Mouse (Mus musculus): ENCODE data around the gene Gpr152.
"Not testable (repeated sequence)": the region's sequence is repeated elsewhere in the genome, so short reads cannot be mapped to it uniquely, and the experiment has no call there.

Gene Gpr152

DNA sequence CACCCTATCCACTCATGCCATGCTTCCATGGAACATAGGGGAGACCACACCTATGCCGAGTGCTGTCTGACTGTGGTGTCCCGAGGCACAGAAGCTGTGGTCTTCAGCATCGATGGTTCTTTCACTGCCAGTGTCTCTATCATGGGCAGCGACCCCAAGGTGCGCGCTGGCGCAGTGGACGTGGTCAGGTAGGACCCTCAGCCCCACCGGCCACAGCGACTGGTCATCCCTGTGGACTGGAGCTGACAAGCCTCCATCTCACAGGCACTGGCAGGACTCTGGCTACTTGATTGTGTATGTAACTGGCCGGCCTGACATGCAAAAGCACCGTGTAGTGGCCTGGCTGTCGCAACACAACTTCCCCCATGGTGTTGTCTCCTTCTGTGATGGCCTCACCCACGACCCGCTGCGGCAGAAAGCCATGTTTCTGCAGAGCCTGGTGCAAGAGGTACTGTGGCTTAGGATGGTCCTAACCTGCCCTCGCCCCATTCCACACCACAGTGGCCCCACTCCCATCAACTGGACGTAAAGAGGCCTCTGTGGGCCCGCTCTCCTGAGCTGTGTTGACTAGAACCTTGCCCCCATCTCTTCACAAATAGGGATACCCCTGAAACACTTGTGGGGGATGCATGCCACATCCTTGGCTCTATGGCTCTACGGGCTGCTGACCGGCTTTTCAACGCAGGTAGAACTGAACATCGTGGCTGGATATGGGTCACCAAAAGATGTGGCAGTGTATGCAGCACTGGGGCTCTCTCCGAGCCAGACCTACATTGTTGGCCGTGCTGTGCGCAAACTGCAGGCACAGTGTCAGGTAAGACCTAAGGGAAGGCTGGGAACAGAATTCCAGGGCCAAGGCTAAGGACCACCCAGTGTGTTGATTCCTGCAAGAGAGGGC lies 27.3 kb upstream of the Gpr152 start:
- no peak for ATAC-seq (ENCODE audit: low TSS enrichment)

DNA sequence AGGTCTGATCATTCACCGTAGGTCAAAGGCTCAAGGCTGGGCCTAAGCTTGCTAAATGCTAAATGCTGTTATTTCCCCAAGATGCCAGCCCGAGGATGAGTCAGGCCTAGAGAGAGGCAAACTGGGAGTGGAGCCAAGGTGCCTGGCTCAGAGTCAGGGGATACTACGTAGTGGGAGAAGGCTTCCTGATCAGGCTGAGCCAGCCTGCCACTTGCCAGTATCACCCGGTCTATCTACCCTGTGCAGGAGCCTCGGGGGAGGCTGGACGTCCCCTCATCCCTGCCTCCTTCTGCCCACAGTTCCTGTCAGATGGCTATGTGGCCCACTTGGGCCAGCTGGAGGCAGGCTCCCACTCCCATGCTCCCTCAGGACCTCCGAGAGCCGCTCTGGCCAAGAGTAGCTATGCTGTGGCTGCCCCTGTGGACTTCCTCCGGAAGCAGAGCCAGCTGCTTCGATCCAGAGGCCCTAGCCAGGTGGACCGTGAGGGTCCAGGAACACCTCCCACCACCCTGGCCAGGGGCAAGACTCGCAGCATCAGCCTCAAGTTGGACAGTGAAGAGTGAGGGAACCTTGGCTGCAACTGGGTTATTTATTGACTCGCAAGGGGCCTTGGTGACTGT lies 26.3 kb upstream of the Gpr152 start:
- peak; percentile 71; the same call in 1 of the 2 replicates for ATAC-seq (ENCODE audit: low TSS enrichment)

DNA sequence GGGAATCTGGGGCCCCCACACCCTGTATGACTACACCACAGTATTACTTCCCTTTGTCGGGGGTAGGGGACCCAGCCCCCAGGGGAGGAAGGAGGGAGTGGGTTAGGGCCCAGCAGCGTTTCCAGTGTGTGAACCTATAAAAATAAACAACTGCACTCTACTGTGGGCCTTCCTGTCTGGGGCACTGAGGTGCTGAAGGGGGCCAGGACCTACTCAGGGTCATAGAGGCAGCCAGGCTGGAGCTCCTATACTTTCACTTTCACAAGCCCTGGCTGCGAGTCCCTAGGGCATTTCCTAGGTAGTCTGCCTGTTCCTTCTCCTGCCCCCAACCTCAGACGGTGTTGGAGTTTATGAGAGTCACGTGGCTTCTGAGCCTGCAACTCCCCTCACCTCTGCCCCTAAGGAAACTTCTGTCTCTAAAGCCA lies 25.8 kb upstream of the Gpr152 start:
- ATAC-seq (ENCODE audit: low TSS enrichment): no peak

DNA sequence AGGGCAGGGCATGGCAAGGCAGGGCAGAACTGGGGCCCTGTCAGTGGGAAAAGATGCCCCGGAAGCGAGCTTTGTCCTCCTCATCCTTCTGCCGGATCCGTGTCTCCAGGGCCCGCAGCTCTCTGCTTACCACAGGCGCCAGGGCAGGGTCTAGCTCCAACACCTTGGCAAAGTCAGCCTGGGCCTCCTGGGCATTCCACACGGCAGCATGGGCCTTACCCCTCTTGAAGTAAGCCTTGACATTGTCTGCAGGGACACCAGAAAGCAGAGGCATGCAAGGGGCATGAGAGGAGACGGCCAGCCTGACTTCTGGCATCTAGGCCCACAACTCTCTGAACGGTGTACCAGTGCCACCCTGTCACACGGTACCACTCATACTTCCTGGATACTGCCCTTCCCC lies 25.0 kb upstream of the Gpr152 start:
- no peak for ATAC-seq (ENCODE audit: low TSS enrichment)

DNA sequence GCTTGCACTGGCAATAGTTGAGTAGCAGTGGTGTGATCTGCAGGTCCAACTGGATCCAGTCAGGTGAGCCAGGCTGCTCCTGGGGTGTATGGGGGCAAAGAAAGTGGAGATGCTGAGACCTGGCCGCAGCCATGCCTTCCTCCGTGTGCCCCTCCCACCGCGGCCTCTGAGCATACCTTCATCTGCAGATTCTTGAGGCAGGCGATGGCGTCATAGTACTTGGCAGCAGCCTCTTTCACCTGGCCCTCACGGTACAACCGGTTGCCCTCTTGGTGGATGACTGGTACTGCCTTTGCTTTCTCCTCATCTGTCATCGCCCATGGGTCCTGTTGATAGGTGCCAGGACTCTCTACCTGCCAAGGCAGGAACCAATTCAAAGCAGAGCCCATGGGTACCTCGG lies 24.4 kb upstream of the Gpr152 start:
- ATAC-seq (ENCODE audit: low TSS enrichment): no peak

DNA sequence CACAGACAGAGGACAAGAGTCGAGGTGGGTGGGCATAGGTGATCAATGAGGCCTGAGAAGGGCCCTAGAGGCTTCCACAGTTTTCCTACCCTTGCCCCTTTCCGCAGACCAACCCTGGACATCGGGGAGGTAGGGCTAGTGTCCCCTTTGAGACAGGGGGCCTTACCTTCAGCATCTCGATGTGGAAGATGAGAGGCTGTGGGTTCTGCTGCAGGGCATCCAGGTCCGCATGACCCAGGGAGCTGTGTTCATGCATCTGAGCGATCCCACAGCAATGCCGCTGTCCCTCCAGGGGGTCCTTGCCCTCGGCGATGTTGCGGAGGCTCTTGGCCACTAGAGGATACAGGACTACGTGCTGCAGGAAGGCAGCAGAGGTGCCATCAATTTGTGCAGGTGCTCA lies 23.8 kb upstream of the Gpr152 start:
- no peak for ATAC-seq (ENCODE audit: low TSS enrichment)

DNA sequence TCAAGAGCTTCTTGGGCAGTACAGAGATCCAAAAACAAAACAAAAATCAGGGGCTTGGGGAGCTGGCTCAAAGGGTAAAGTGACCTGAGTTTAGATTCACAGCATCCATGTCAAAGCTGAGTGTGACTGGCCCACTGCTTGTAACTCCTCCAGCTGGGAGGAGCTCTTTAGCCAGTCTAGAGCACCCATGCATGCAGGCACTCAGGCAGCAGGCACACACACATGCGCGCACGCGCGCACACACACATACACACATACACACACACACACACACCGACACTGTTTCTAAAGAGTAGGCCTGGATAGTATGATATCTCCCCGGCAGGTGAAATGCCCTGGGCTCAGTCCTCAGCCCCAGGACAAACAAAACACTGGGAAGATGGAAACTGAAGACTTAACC lies 22.6 kb upstream of the Gpr152 start:
- ATAC-seq (ENCODE audit: low TSS enrichment): no peak

DNA sequence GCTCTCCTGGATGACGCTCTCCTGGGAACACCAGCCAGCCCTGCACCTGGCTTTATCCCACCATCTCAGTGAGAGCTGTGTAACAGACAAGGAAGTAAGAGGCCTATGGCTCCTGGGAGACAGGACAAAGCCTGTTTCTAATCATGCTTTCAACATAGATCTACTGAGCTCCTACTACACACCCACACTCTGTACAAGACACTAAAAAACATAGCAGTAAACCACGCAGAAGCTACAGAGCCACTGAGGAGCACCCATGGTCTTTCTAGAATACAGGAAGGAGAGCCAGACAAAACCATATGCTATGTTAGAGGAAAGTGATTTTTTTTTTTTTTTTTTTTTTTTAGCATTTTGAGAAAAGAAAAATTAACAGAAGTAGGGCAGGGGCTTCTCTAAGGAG lies 21.2 kb upstream of the Gpr152 start:
- ATAC-seq (ENCODE audit: low TSS enrichment): no peak

DNA sequence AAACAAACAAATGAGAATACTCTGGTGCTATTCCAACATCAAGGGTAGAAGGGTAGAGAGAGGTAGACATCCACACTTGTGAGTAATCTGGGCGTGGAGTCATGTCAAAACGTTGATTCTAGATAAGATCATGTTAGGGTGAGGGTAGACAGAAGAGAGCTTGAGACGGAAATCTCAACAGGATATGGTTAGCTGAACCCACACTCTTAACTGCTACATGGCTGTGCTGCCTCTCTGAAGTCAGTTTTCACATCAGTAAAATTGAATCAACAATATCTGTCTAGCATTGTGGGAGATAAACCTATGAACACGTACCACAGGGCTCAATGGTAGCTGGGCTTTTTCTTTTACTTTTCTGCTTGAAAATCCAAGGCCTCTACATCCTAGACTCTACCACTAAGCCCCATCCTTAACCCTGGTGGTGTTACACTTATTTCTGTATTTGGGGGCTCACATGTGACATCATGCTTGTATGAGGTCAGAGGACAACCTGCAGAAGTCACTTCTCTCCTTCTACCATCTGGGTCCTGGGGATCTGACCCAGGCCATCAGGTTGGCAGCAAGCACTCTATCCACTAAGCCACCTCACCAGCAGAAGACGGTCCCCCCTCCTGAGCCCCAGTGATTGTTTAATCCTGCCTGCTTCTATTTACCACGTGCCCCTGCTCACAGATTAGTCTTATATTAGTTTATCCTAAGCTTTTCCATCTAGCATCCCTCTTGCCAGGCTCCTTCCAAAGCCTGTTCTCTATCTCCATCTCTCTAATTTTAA lies 19.7 kb upstream of the Gpr152 start:
- no peak for ATAC-seq (ENCODE audit: low TSS enrichment)

DNA sequence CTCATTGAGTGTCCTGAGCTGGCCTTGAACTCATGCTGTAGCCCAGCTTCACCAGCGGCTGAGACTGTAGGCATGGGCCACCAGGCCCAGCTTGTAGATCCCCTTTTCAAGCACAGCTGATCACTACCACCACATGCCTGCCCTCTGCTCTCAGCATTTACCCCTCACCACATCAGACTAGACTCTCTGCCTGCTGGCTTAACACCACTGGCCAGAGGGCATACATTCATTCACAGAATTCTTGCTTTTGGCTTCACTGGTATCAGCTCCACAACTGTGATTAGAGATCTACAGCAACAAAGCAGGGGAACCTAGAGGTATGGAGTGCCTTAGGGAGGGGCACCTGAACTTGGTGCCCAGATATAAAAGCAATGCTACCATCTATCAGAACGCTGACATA lies 19.1 kb upstream of the Gpr152 start:
- peak; percentile 4; the same call in 1 of the 2 replicates for ATAC-seq (ENCODE audit: low TSS enrichment)

DNA sequence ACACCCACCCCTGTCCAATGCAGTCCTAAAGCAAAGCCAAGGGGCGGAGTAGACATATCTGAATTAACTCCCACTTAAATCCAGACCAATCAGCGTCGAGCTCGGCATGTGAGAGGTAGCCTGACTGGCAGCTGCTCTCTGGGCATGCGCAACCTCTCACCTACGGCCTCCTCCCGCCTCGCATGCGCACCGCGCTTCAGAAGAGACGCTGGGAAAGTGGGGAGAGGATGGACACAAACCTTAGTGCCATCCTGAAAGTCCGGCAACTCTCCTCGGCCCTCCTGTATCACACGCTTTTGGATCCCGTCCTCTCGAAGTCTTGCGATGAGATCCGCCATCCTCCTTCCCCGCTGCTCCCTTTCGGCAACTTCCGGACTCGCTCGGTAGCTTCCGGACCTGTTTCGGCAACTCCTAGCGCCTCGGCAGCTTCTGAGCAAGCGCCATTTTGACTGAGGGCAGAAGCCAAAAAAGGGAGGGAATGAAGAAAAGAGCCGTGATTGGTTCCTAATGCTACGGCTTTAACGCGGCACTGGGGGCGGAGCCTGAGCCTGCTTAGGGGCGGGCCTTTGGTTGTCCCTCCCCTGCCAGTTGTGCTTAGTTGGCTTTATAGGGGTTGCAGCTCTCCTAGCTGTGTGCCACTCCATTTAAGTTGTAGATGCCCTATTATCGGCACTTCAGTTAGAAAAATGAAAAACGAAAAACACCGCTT lies 18.3 kb upstream of the Gpr152 start:
- peak; percentile 73 for ATAC-seq (ENCODE audit: low TSS enrichment)

DNA sequence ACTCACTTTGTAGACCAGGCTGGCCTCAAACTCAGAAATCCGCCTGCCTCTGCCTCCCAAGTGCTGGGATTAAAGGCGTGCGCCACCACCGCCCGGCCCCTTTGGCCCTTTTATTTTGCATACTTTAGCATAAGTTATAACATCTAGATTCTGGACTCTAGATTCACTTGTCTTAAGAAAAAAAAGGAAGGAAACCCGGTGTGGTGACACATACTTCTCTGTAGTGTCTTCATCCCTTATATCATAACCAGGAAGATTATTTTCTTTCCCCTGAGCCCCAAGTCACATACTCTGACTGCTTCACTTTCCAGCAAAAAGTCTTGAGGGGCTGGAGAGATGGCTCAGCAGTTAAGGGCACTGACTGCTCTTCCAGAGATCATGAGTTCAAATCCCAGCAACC lies 17.7 kb upstream of the Gpr152 start:
- not testable (repeated sequence) for ATAC-seq (ENCODE audit: low TSS enrichment)

DNA sequence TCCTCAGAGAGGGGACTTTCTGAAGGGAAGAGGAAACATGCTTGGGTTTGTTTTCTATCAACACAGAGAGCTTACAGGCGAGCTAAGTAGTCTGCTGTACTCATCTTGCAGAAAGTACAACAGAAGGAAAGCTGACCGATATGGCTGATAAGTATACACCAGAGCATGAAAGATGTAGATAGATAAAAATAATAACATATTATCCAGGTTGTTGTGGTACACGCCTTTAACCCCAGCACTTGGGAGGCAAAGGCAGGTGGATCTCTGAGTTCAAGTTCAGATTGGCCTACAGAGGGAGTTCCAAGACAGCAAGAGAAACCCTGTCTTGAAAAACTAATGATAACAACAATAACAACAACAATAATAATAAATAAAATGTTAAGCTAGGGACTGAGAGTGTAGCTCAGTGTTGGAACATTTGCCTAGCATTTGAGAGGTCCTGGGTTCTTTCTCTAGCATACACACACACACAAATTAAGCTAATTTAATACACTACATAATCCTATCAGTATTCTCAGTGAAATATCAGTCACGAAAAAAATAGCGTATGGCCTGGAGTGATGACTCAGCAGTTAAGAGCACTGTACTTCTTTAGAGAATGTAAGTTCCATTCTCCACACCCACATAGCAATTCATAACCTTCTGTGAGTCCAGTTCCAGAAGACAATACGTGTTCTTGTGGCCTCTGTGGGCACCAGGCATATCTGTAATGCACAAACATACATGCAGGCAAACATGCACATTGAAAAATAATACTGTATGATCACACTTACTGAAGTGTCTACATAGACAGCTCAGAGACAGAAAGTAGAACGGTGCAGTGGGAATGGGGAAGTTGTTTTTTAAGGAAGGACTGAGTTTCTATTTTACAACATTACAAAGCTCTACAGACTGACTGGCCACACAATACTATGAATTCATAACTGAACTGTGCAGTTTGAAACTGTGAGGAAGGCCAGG lies 16.9 kb upstream of the Gpr152 start:
- ATAC-seq (ENCODE audit: low TSS enrichment): no peak

DNA sequence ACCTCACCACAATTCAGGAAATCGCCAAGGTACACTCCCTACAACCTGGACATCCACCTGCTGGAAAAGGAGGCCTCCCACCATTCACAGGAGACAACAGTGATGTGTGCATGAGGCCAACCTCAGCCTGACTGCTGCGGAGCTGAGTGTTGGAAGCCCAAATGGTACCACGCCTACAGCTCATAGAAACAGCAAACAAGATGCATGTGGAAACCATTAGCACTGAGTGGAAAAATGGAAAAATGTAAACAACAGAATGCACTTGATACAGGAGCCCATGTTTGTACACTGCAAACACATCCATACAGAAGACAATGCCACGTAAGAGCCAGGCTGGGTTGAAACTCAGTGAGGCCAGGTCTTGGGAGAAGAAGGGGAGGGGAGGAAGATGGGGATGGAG lies 15.2 kb upstream of the Gpr152 start:
- no peak for ATAC-seq (ENCODE audit: low TSS enrichment)

DNA sequence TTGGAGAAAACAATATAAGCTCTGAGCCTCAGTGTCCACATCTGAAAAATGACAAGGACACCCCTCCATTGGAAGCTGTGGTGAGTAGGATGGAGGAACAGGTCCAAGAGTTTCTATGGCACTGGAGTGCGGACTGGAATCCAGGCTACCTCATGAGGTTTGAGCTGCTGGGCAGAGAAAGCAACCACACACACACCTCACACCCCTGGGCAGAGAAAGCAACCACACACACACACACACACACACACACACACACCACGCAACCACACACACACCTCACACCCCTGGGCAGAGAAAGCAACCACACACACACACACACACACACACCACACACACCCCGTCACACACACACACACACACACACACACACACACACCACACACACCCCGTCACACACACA lies 14.3 kb upstream of the Gpr152 start:
- ATAC-seq (ENCODE audit: low TSS enrichment): not testable (repeated sequence)

DNA sequence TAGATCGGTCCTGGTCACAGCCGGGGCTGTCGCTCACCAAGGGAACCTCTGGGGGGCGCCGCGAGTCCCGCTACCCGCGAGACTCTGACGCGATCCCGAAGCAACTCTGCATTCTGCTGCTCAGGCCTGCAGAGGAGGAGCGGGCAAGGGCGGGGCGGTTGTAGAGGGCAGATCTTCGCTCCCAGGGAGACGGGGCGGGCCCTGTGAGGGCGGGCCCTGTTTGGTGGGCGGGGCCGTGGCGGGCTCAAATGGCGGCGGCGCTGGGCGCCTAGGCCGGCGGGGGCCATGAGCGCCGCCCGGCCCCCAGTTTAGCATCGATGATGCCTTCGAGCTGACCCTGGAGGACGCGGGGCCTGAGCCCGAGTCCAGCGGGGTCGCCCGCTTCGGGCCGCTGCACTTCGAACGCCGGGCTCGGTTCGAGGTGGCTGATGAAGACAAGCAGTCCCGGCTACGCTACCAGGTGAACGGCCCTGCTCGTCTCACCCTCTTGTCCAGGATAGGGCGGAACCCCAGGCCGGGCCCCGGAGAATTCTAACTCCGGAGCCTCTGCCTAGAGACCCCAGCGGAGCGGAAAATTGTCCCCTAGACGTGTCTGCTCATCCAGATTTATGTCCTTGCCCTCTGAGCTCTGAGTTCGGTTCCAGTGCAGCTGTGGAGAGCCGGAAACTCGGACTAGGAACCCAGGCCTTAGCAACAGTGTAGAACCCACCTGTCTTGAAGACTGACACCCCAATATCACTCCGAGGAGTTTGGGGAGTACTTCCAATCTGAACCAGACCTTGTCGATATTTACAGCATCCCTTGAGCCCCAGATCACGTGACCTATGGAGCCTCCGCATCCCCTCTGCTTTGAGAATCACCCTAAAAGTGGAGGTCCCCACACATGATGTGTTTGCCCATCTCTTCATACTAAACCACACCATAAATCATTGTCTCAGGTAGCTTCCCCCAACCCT lies 13.6 kb upstream of the Gpr152 start, which contains the start of gene Aip:
Aip (minus strand) TSS at position 118 of the 956 bp plus-strand sequence.
- peak; percentile 82 for ATAC-seq (ENCODE audit: low TSS enrichment)

DNA sequence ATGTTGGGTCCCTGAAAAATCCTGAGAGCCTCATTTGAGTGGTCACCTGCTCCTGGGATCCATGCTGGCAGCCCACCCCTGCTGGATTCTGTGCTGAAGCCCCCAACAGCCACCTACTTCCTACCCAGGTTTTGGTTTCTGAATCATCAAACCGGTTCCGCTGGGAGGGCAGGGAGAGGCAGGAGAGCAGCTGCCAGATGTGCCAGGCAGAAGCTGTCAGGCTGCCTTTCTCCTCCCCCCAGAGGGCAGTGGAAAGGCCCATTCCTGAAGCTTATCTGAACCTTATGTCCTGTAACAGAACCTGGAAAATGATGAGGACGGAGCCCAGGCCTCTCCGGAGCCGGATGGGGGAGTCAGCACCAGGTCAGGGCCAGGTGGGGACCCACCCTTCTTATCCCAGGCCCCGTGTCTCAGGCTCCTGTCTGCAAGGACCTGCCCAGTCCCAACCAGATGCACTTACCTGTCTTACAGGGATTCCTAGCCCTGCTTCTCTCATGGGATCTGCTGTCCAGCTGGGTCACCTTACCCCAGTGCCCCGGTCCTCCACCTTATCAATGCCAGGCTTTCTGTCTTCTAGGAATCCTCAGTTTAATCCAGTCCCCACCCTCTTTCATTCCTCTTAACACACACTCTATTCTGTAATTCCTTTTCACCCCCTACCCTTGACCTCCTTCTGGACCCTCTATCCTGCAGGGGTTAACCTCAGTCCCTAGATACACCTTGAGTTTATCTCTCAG lies 12.7 kb upstream of the Gpr152 start:
- no peak for ATAC-seq (ENCODE audit: low TSS enrichment)

DNA sequence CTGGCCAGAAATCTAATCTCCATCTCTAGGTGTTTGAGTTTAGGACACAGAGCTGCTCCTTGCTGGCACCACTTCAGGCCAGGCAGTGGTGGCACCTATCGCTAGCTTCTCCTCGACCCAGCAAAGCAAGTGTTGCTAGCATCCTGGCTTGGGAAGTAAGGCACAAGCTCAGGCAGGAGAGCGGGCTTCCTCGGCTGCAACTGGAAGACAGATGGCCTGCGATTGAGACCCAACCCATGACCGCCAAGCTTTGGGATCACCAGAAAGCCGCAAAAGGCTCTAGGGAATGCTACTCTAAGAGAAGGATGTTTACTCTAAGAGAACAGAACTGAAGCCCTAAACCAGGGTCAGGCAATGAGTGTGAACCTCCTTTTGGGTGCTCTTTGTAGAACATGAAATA lies 10.1 kb upstream of the Gpr152 start:
- ATAC-seq (ENCODE audit: low TSS enrichment): no peak

DNA sequence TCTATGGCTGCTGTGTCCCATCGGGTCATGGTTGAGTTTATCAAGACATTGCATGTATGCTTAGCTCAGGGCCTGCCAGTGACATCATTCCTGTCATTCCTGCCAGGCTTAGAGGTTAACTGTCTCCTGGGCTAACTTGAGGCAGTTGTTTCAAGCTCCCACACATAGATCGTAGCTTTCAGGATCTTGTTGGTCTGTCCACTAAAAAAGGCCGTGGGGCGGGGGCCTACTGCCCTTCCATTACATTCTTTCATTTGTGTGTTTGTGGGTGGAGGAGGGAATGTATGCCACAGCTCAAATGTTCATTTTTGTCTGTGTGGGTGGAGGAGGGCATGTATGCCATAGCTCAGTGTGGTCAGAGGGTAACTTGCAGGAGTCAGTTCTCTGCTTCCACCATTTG lies 9.5 kb upstream of the Gpr152 start:
- ATAC-seq (ENCODE audit: low TSS enrichment): no peak
